Mouse (Mus musculus) kidney, adult 2 months (tissue): ENCODE measurements around the gene Zfp260. TPM values are rescaled to one million over a fixed set of nuclear protein-coding genes. Genes with fewer than 3 reads are reported as not detected.

Experiments used
- DNase-seq: peaks from one replicate; pipeline ENCODE4 v3.0.0; 2021
- H3K27ac ChIP-seq: fragments of 200-500 bp; 2 replicates; pipeline ENCODE4 v1.5.1; 2012; ENCODE audit warnings: low read depth, low read length, control low read depth, inconsistent platforms; ENCODE audit not compliant: insufficient read depth
- H3K27me3 ChIP-seq: fragments of 200-500 bp; replicated peaks from 2 replicates; pipeline ENCODE4 v1.6.1; 2012; ENCODE audit warnings: mild to moderate bottlenecking, moderate library complexity, low read length, inconsistent platforms; ENCODE audit not compliant: control insufficient read depth, insufficient read depth
- H3K36me3 ChIP-seq: fragments of 200-500 bp; 2 replicates; pipeline ENCODE4 v1.6.1; 2012; ENCODE audit warnings: mild to moderate bottlenecking, moderate library complexity, low read length, inconsistent platforms; ENCODE audit not compliant: control insufficient read depth, insufficient read depth
- H3K4me1 ChIP-seq: fragments of 200-500 bp; 2 replicates; pipeline ENCODE4 v1.6.1; 2011; ENCODE audit warnings: low read length; ENCODE audit not compliant: control insufficient read depth, insufficient read depth
- H3K4me3 ChIP-seq: fragments of 200-500 bp; 2 replicates; pipeline ENCODE4 v1.5.1; 2011; ENCODE audit warnings: mild to moderate bottlenecking, low read depth, low read length, control low read depth; ENCODE audit not compliant: insufficient read depth
- CTCF ChIP-seq: fragments of 200-500 bp; conservative IDR thresholded peaks from 2 replicates; pipeline ENCODE4 v1.5.1; 2011; ENCODE audit warnings: low read depth, mild to moderate bottlenecking, control low read depth, low read length, moderate library complexity, mixed read lengths; ENCODE audit not compliant: insufficient read depth, insufficient read length
- POLR2A ChIP-seq: fragments of 200-500 bp; IDR thresholded peaks from one replicate; pipeline ENCODE4 v1.6.1; 2011; ENCODE audit warnings: low read depth, low read length, control low read depth
- WGBS: fragments of 180-500 bp; shearing (Covaris S2); methylation state at CpG from one replicate; pipeline ENCODE4 v1.1.7; 2018; 5-methylcytosine and 5-hydroxymethylcytosine counted together
- polyA plus RNA-seq: library from polyadenylated mRNA; depleted of rRNA; stranded (reverse); fragments of >200 nt; gene quantifications from 2 replicates; pipeline ENCODE4 v1.2.3, GENCODE M21; 2012

Gene Zfp260
- polyA plus RNA-seq, 1 experiment = 18.1 TPM

GRCm38 (mm10) chr7:30072146-30073028, 22.2 kb upstream of the Zfp260 start, which contains the start of gene Zfp82:
Gene Zfp82, minus strand, starts transcription at chr7:30072900.
- Histone ChIP-seq H3K27me3 (no peaks in the 10 kb centered on the region), H3K36me3 (no peaks in the 10 kb centered on the region), H3K4me1 (no peaks in the 10 kb centered on the region), H3K4me3 (peak within 1 kb of the TSS; percentile 70), H3K27ac (no peak within 1 kb of the TSS)
- peak; percentile 81 for DNase-seq
- under 1% methylated on average over 50 of the region's 50 CpGs for WGBS
- TF ChIP-seq POLR2A (no peak), CTCF (no peak)

- Histone ChIP-seq H3K36me3 (no peaks in the 10 kb centered on the region), H3K4me3 (no peak overlapping the region), H3K27ac (no peak overlapping the region), H3K4me1 (no peaks in the 10 kb centered on the region), H3K27me3 (no peaks in the 10 kb centered on the region)
- WGBS = 74% methylated on average over 9 of the region's 9 CpGs
- TF ChIP-seq POLR2A (no peak), CTCF (no peak)
- DNase-seq = no peak
Observed at GRCm38 (mm10) chr7:30086524-30086923, 8.1 kb upstream of the Zfp260 start.

- no peak overlapping the region for H3K4me3 ChIP-seq
- H3K36me3 ChIP-seq = no peaks in the 10 kb centered on the region
- no peak for DNase-seq
- H3K4me1 ChIP-seq = peaks cover 4% of the 10 kb centered on the region; the same call in 1 of the 2 replicates
- WGBS = 27% methylated on average over 6 of the region's 6 CpGs
- TF ChIP-seq CTCF (no peak), POLR2A (no peak)
- H3K27me3 ChIP-seq = no peaks in the 10 kb centered on the region
- H3K27ac ChIP-seq = no peak overlapping the region
Observed at GRCm38 (mm10) chr7:30089405-30089804, 5.2 kb upstream of the Zfp260 start.

GRCm38 (mm10) chr7:30090092-30090969, 4.2 kb upstream of the Zfp260 start, which contains the start of the genes Gm26920 and Zfp566:
Gene Gm26920, minus strand, starts transcription at chr7:30090410.
Gene Zfp566, minus strand, starts transcription at chr7:30090527.
- H3K27me3 ChIP-seq = no peaks in the 10 kb centered on the region
- H3K4me1 ChIP-seq = peaks cover 4% of the 10 kb centered on the region; the same call in 1 of the 2 replicates
- no peaks in the 10 kb centered on the region for H3K36me3 ChIP-seq
- TF ChIP-seq POLR2A = no peak
- TF ChIP-seq CTCF = no peak
- H3K4me3 ChIP-seq = peak within 1 kb of the TSS; percentile 68
- peak; percentile 99 for DNase-seq
- under 1% methylated on average over 40 of the region's 40 CpGs for WGBS
- H3K27ac ChIP-seq = peak within 1 kb of the TSS; percentile 37; the same call in 1 of the 2 replicates

GRCm38 (mm10) chr7:30090970-30091585, 3.5 kb upstream of the Zfp260 start:
- H3K36me3 ChIP-seq = no peaks in the 10 kb centered on the region
- TF ChIP-seq POLR2A (no peak), CTCF (no peak)
- peaks cover 4% of the 10 kb centered on the region; the same call in 1 of the 2 replicates for H3K4me1 ChIP-seq
- 3% methylated on average over 9 of the region's 9 CpGs for WGBS
- peak; percentile 20 for DNase-seq
- peak overlapping the region; percentile 34; the same call in 1 of the 2 replicates for H3K27ac ChIP-seq
- no peaks in the 10 kb centered on the region for H3K27me3 ChIP-seq
- H3K4me3 ChIP-seq = peak overlapping the region; percentile 31

- Histone ChIP-seq H3K4me3 (no peak overlapping the region), H3K4me1 (peaks cover 4% of the 10 kb centered on the region; the same call in 1 of the 2 replicates), H3K27me3 (no peaks in the 10 kb centered on the region), H3K36me3 (no peaks in the 10 kb centered on the region), H3K27ac (no peak overlapping the region)
- DNase-seq = no peak
- TF ChIP-seq CTCF = no peak
- TF ChIP-seq POLR2A = no peak
- 90% methylated on average over 9 of the region's 9 CpGs for WGBS
Observed at GRCm38 (mm10) chr7:30092666-30093065, 1.9 kb upstream of the Zfp260 start.
